In the genomic region with DNA sequence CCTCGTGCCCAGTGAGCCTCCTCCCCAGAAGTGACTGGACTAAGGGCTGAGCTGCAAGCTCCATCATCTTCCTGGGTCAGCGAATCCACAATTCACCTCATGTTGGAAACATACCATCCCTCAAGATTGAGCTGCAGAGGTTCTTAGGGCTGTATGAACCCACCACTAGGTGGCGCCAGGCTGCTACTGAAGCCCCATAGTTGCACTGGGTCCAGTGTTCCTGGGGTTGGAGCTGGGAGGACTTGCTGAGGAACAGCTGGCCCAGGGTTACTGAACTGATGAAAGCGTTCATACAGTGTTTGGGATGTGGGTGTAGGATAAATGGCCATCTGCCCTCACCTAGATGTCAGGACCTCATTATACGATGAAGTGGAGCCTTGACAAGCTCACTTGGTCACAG, we compare ENCODE assay signal across 8 mouse cellular contexts. TPM values are rescaled to one million over a fixed set of nuclear protein-coding genes. Genes with fewer than 3 reads are reported as not detected.
DNase-seq lines count a peak whose midpoint lies in the region; ATAC-seq and TF ChIP-seq lines count a peak whose summit lies in the region.

No protein-coding gene starts in this region.

- WGBS in kidney, embryonic 15.5 days: 56% methylated on average over 5 of the region's 5 CpGs
- 57% methylated on average over 5 of the region's 5 CpGs for WGBS in hindbrain, embryonic 11.5 days
- WGBS in midbrain, embryonic 15.5 days: 51% methylated on average over 5 of the region's 5 CpGs

- TF ChIP-seq POLR2A in embryonic fibroblast, embryonic 13.5 days (IDR thresholded peaks at IDR 0.05; ENCODE audit: low read depth, low read length): no peak

- no peak overlapping the region for H3K4me2 ChIP-seq in kidney, embryonic 15.5 days
- no peak overlapping the region for H3K4me2 ChIP-seq in hindbrain, embryonic 11.5 days (replicated peaks; ENCODE audit: low read depth, low read length)
- H3K4me2 ChIP-seq in midbrain, embryonic 15.5 days: no peak overlapping the region

- peak; percentile 50 for DNase-seq in kidney, adult 11 months
- DNase-seq in adrenal gland, postnatal 4 days (ENCODE audit: low spot score in 2 of 2): peak; percentile 37 to 49
- DNase-seq in hindbrain, embryonic 11.5 days (ENCODE audit: low spot score): peak; percentile 84
- peak; percentile 56 to 71 for DNase-seq in left cerebral cortex, postnatal 36 days (ENCODE audit: low spot score in 2 of 2)
- DNase-seq in spleen, postnatal 4 days (ENCODE audit: low spot score in 2 of 2): peak; percentile 65 to 89

- peaks cover 5% of the 10 kb centered on the region; the same call in 1 of the 2 replicates for H3K4me1 ChIP-seq in kidney, embryonic 15.5 days
- no peaks in the 10 kb centered on the region for H3K4me1 ChIP-seq in embryonic fibroblast, embryonic 13.5 days (ENCODE audit: control insufficient read depth, insufficient read depth, low read length)
- no peaks in the 10 kb centered on the region for H3K4me1 ChIP-seq in hindbrain, embryonic 11.5 days (replicated peaks; ENCODE audit: control insufficient read depth, insufficient read depth, low read length)
- H3K4me1 ChIP-seq in midbrain, embryonic 15.5 days: no peaks in the 10 kb centered on the region

- no peaks in the 10 kb centered on the region for H3K9me3 ChIP-seq in kidney, embryonic 15.5 days (replicated peaks)
- no peaks in the 10 kb centered on the region for H3K9me3 ChIP-seq in hindbrain, embryonic 11.5 days (ENCODE audit: control insufficient read depth, low read length)
- no peaks in the 10 kb centered on the region for H3K9me3 ChIP-seq in midbrain, embryonic 15.5 days

- H3K27me3 ChIP-seq in kidney, embryonic 15.5 days: no peaks in the 10 kb centered on the region
- no peaks in the 10 kb centered on the region for H3K27me3 ChIP-seq in hindbrain, embryonic 11.5 days (ENCODE audit: control insufficient read depth, insufficient read depth, low read length)
- H3K27me3 ChIP-seq in midbrain, embryonic 15.5 days (replicated peaks): no peaks in the 10 kb centered on the region

- H3K4me3 ChIP-seq in kidney, embryonic 15.5 days (replicated peaks): no peak overlapping the region
- H3K4me3 ChIP-seq in embryonic fibroblast, embryonic 13.5 days (ENCODE audit: insufficient read depth, low read length): no peak overlapping the region
- H3K4me3 ChIP-seq in hindbrain, embryonic 11.5 days (ENCODE audit: low read depth, low read length): no peak overlapping the region
- H3K4me3 ChIP-seq in midbrain, embryonic 15.5 days: no peak overlapping the region

- peak; percentile 67; the same call in 1 of the 2 replicates for TF ChIP-seq CTCF in embryonic fibroblast, embryonic 13.5 days (IDR thresholded peaks at IDR 0.05; ENCODE audit: borderline replicate concordance, insufficient read depth, low read length)

- H3K36me3 ChIP-seq in kidney, embryonic 15.5 days: peaks cover 67% of the 10 kb centered on the region
- H3K36me3 ChIP-seq in hindbrain, embryonic 11.5 days (ENCODE audit: control insufficient read depth, insufficient read depth, low read length): peaks cover 10% of the 10 kb centered on the region; the same call in 1 of the 2 replicates
- H3K36me3 ChIP-seq in midbrain, embryonic 15.5 days (replicated peaks): peaks cover 30% of the 10 kb centered on the region

- no peak overlapping the region for H3K9ac ChIP-seq in kidney, embryonic 15.5 days
- no peak overlapping the region for H3K9ac ChIP-seq in hindbrain, embryonic 11.5 days (ENCODE audit: low read depth, low read length)
- H3K9ac ChIP-seq in midbrain, embryonic 15.5 days: no peak overlapping the region

- intact Hi-C loops in left cerebral cortex, postnatal 36 days (cut with DNase I): loop anchor here (10.0 kb wide), 1 partner anchor 383 kb away; no protein-coding TSS in a partner anchor

- no peak overlapping the region for H3K27ac ChIP-seq in kidney, embryonic 15.5 days
- no peak overlapping the region for H3K27ac ChIP-seq in embryonic fibroblast, embryonic 13.5 days (ENCODE audit: insufficient read depth, low read length)
- no peak overlapping the region for H3K27ac ChIP-seq in hindbrain, embryonic 11.5 days (ENCODE audit: low read depth, low read length)
- H3K27ac ChIP-seq in midbrain, embryonic 15.5 days: no peak overlapping the region

- ATAC-seq in kidney, embryonic 15.5 days (replicated peaks; ENCODE audit: low FRiP score): no peak
- ATAC-seq in hindbrain, embryonic 11.5 days (ENCODE audit: low FRiP score): peak; percentile 64; the same call in 1 of the 2 replicates
- 0 out of 2 replicates have a peak, but pooled peaks have one; percentile 29 for ATAC-seq in midbrain, embryonic 15.5 days (replicated peaks)

RNA-seq across cellular contexts. Expression of gene Cacfd1, which starts 8.1 kb away (rescaled TPM):
- 61.0 and 66.1 TPM in 2 replicates for polyA plus RNA-seq in kidney, embryonic 15.5 days (2015; fragmentation: Nextera tagmentation; extraction: Ambion mirVana)
- total RNA-seq in adrenal gland, postnatal 4 days (2021): 10 to 100 TPM; 49.8 to 53.7 TPM
- 34.8 and 35.5 TPM in 2 replicates for polyA plus RNA-seq in embryonic fibroblast, embryonic 13.5 days (2011; ENCODE audit: insufficient read length, low read depth, missing spikeins)
- 91.7 and 98.9 TPM in 2 replicates for polyA plus RNA-seq in hindbrain, embryonic 11.5 days (2014; fragmentation: Nextera tagmentation; extraction: Ambion mirVana)
- 10 to 100 TPM; 41.5 to 50.0 TPM for total RNA-seq in left cerebral cortex, postnatal 36 days (2021)
- 123 and 126 TPM in 2 replicates for polyA plus RNA-seq in midbrain, embryonic 15.5 days (2015; fragmentation: Nextera tagmentation; extraction: Ambion mirVana)

RNA-seq across cellular contexts. Expression of gene Slc2a6, which starts 10.0 kb away (rescaled TPM):
- polyA plus RNA-seq in kidney, embryonic 15.5 days (2015; fragmentation: Nextera tagmentation; extraction: Ambion mirVana): 0.31 and 0.96 TPM in 2 replicates
- total RNA-seq in adrenal gland, postnatal 4 days (2021): 1 to 10 TPM; 1.3 TPM
- polyA plus RNA-seq in embryonic fibroblast, embryonic 13.5 days (2011; ENCODE audit: insufficient read length, low read depth, missing spikeins): 2.4 and 6.0 TPM in 2 replicates
- polyA plus RNA-seq in hindbrain, embryonic 11.5 days (2014; fragmentation: Nextera tagmentation; extraction: Ambion mirVana): 1.1 and 2.3 TPM in 2 replicates
- total RNA-seq in left cerebral cortex, postnatal 36 days (2021): 10 to 100 TPM; 32.2 to 32.4 TPM
- 9.0 and 9.3 TPM in 2 replicates for polyA plus RNA-seq in midbrain, embryonic 15.5 days (2015; fragmentation: Nextera tagmentation; extraction: Ambion mirVana)

RNA-seq across cellular contexts. Expression of gene Adamts13, which starts 44.6 kb away (rescaled TPM):
- 0.06 and 0.26 TPM in 2 replicates for polyA plus RNA-seq in kidney, embryonic 15.5 days (2015; fragmentation: Nextera tagmentation; extraction: Ambion mirVana)
- total RNA-seq in adrenal gland, postnatal 4 days (2021): under 1 TPM; 0.08 to 0.85 TPM
- polyA plus RNA-seq in embryonic fibroblast, embryonic 13.5 days (2011; ENCODE audit: insufficient read length, low read depth, missing spikeins): not detected in 2 replicates
- polyA plus RNA-seq in hindbrain, embryonic 11.5 days (2014; fragmentation: Nextera tagmentation; extraction: Ambion mirVana): not detected in 2 replicates
- 1 to 10 TPM in 1 of 2 experiments, under 1 TPM in 1; 0.77 to 1.8 TPM for total RNA-seq in left cerebral cortex, postnatal 36 days (2021)
- not detected in 2 replicates for polyA plus RNA-seq in midbrain, embryonic 15.5 days (2015; fragmentation: Nextera tagmentation; extraction: Ambion mirVana)

RNA-seq across cellular contexts. Expression of gene Rexo4, which starts 53.6 kb away (rescaled TPM):
- polyA plus RNA-seq in kidney, embryonic 15.5 days (2015; fragmentation: Nextera tagmentation; extraction: Ambion mirVana): 49.7 and 50.1 TPM in 2 replicates
- 10 to 100 TPM; 40.7 to 43.0 TPM for total RNA-seq in adrenal gland, postnatal 4 days (2021)
- polyA plus RNA-seq in embryonic fibroblast, embryonic 13.5 days (2011; ENCODE audit: insufficient read length, low read depth, missing spikeins): 44.3 and 48.8 TPM in 2 replicates
- 48.5 and 50.5 TPM in 2 replicates for polyA plus RNA-seq in hindbrain, embryonic 11.5 days (2014; fragmentation: Nextera tagmentation; extraction: Ambion mirVana)
- total RNA-seq in left cerebral cortex, postnatal 36 days (2021): 10 to 100 TPM; 48.2 to 68.2 TPM
- 36.8 and 38.8 TPM in 2 replicates for polyA plus RNA-seq in midbrain, embryonic 15.5 days (2015; fragmentation: Nextera tagmentation; extraction: Ambion mirVana)

RNA-seq across cellular contexts. Expression of gene Mymk, which starts 54.2 kb away (rescaled TPM):
- 3.4 and 5.3 TPM in 2 replicates for polyA plus RNA-seq in kidney, embryonic 15.5 days (2015; fragmentation: Nextera tagmentation; extraction: Ambion mirVana)
- total RNA-seq in adrenal gland, postnatal 4 days (2021): 1 to 10 TPM in 1 of 2 experiments, under 1 TPM in 1; 0.59 to 1.8 TPM
- not detected in 2 replicates for polyA plus RNA-seq in embryonic fibroblast, embryonic 13.5 days (2011; ENCODE audit: insufficient read length, low read depth, missing spikeins)
- 1.9 and 3.6 TPM in 2 replicates for polyA plus RNA-seq in hindbrain, embryonic 11.5 days (2014; fragmentation: Nextera tagmentation; extraction: Ambion mirVana)
- under 1 TPM in 1 of 2 experiments, not detected in 1; 0.44 TPM for total RNA-seq in left cerebral cortex, postnatal 36 days (2021)
- polyA plus RNA-seq in midbrain, embryonic 15.5 days (2015; fragmentation: Nextera tagmentation; extraction: Ambion mirVana): 0.14 TPM in 2 replicates
